Mouse (Mus musculus) 3134 (cell line): ENCODE results near the gene Col8a1.

Experiments used
- DNase-seq: peaks from one replicate; pipeline ENCODE4 v3.0.0-alpha.2; 2011; ENCODE audit warnings: low spot score; ENCODE audit not compliant: insufficient read length; ENCODE audit errors: extremely low read depth

The Col8a1 gene

DNA sequence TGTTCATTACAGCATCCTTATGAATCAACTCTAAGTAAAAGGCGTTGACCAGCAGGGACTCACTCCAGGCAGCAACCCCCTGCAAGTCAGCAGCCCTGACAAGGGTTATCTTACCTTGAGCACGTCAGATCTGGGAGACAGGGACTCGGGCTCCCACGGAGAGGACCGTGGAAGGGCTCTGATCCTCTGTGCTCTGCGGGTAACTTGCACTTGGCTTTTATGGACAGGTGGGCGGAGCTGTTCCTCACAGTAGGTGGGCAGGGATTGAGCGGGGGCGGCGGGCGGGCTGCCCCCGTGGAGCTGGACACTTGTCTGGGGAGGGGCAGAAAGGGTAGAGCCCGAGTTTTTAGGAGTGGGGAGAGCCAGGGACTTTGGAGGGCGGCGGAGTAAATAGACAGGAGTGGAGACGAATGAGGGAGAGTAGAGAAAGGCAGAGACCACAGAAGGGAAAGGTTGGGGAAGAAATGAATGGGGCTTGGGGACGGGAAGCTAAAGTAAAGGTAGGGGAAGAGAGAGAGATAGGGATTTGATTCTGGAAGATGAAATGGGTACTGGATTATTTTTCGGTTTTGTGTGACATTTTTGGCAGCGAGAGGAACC is at the start of gene Col8a1:
TSS of gene Col8a1 (minus strand) at position 212 of the 600 bp plus-strand sequence.
- DNase-seq, result peak; percentile 75

DNA sequence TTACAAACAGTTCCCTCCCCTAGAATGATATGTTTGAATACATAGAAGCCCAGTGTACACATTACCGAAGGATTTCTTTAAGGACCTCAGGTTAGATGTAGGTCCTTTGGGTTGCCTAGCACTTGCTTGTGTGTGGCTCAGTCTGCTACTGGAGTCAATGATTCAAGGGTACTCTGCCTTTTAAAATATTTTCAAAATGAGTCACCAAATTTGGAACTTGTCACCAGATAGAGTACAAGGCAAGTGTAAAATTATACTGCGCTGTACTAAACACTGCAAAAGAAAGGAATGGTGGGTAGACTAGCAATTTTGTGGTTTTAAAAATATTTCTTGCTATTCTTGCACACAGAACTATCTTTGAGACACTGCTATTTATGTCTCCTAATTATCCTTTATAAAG is 47.3 kb upstream of the Col8a1 start:
- DNase-seq, result peak; percentile 51

DNA sequence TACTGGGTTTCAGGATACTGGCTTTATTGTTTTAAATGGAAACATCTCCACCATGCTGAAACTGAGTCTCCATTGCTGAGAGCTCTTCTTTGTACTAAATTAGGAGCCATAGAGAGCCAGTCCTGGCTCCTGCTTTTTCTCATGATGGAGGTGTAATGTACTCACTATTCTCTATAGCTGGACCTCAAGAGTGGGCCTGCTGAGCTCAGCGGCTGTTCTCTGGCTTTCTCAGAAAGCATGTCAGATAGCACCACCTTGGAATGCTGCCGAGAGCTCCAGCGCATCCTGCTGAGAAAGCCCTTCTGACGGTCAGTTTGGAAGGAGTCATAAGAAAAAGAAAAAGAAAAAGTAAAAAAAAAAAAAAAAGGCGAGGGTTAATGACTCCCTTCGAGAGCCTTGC is 41.8 kb upstream of the Col8a1 start:
- no peak for DNase-seq

DNA sequence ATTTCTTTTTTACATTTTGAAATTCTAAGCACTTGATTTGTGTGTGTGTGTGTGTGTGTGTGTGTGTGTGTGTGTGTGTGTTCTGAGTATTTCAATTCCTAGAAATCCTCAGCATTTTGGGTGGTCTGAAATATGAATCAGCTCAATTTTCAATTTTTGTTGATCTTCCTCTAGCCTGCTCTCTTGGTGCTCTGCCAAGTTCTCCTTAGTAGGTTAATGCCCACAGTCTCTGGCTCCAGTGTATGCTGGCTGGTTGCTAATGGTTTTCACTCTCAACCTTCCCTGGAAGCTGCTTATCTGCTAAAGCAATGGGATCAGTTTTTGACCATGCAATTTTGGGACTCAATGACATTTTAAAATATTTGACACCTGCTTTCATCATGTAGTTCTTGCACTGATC is 24.5 kb upstream of the Col8a1 start:
- DNase-seq, result no peak

DNA sequence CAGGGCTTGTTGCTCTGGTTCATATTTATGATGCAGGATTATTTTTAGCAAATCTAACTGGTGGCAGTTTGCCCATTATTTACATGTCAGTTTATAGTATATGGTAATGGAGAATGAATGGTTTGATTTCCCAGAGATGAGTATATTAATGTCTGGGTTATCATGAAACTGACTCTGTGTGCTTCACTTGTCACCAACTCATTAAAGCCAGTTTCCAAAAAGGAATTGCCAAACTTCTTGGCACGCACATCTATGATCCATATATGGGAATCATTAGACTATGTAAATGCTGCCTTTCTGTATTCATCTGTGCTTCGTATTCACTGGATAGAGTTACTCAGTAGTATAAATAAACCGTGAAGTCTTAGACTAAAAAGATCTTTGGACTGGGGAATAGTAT is 11.1 kb upstream of the Col8a1 start:
- DNase-seq, result no peak

DNA sequence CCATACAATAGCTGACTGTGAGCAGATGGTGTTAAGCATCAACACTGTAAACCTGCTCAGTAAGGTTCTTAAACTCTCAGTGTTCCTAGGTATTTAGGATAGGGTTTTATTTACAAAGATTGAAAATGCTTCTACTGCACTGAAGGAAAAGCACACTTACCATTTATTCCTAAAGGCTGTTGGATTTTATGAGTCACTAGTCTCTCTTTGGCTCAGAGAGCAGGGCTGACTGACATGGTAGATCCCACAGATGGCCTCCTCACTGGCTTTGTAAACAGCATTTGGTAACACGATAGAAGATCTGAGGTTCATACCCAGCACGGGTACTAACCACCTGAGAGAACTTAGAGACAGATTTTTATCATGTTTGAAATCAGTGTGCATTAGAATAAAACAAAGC is 5.3 kb upstream of the Col8a1 start:
- DNase-seq, result no peak

DNA sequence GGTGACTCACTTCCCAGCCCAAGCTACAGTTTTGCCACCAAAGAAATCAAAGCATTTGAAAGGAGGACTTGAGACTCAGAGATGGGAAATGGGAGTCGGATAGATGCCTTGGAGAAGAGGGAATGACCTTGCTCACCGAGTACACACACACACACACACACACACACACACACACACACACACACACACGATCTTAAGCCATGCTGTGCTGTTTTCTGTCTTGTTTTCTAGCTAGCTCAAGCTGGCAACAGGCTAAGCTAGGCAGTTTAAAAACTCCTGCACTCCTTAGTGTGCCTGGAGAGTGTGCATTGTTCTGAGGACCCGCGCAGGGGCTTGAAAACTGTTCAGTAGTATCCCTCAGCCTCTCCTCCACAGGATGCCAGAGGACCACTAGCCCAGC is 1.2 kb upstream of the Col8a1 start:
- DNase-seq, result no peak

DNA sequence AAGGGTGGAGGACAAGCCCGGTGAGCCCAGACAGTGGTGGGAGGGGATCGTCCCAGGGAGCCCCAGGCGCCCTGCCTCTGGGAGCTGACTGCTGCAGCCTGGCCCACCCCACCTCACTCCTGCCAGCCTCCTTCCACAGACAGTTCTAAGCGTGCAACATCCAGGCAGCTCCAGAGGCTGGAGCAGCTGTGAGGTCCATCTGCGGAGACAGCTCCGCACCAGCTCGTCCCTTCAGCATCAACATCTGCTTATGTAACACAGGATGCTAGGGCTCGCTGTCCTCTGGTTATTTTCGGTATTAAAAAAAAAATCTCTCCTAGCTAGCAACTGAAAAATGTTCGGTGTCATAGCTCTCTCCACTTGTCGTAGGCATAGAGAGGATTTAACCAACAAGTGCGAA is 704 bp upstream of the Col8a1 start:
- DNase-seq, result peak; percentile 75

DNA sequence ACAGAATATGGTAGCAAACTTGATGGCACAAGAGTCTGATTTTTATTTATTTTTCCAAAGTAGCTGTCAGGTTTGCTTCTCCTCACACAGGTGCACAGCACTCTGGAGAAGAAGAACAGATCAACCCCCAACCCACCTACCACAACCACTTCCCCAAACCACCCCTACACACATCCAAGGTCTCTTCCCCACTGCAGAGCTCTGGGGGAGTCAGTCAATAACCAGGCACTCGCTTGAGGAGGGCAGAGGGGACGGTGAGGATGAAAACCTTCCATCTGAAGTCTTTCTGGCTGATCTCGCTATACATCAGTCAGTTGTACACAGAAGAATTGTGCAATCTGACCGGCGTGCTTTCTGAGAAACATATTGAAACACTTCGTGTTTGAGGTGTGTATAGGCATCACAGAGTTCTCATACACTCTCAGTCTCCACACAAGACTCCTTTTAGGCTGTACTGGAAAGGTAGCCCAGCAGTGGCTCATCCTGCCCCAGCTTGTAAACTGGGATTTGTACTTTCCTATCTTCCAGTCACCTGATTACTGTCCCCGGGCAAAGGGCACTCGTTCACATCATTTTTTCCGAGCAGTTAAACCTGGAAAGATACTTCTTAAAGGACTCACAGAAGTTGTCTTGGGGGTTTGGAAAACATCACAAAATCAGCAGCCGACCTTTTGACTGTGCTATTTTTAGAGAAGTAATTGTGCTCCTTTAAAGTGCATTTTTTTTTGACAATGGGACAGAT is 827 bp downstream of the Col8a1 start:
- DNase-seq, result no peak

DNA sequence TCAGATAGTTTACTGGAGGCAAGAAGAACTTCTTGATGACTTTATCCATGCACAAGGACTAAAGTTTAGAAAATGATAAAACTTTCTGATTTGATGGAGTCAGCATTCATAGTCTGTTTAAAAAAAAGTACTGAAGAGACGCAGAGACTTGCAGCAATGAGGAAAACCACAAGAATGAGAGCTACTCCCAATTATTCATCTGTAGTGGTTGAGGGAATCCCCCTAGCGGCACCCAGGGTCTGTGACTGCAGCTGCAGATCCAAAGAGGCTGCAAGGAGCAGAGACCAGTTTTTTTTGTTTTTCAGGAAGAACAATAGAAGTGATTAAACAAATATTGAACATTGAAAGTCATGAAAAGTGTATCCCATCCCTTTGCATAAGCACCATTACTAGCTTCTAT is 4.0 kb downstream of the Col8a1 start:
- DNase-seq, result peak; percentile 45

DNA sequence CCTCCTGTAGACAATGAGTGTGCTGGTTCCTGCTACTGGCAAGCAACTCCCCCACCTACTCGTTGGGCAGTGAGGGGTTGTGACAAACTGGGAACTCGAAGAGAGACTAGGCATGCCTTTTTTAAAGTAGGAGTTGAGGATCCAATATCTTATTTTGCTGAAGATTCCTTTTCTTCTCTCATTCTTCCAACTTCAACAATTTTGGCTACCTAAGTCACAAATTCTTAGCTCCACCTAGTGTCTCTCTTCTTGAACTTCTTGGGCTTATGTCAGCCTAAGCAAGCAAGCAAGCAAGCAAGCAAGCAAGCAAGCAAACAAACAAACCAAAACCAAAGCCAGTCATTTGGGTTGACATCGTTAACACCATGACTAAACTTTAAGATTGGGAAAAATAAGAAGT is 6.4 kb downstream of the Col8a1 start:
- DNase-seq, result no peak

DNA sequence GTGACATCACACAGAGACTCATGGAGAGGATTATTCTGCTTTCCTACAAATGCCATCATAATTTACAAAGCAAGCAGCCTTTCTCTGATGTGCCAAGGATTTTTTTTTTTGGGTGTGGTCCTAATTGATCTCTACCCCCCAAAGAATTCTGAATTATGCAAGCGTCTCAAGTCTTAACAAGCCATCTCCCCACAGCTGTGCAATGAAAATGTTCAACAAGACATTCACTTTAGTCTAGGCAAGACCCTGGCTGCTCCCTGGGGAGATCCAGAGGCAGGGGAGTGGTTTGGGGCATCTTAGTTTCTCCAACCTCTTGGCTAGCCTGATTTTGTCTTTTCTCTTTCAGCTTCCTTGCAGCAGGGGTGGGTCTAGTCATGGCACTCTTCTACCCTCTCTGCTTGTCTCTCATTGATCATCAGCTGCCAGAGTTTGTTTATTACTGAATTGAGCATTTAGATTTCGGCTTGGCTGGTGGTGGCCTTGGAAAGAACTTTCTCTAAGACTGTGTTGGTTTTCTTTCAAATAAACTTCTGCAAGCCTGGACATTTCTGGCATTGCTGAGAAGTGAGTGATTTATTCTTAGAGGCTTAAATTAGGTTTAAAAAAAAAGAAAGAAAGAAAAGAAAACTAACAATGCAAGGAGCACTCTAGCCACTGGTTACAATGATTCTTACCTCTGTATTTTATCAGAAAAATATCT is 7.0 kb downstream of the Col8a1 start:
- no peak for DNase-seq

DNA sequence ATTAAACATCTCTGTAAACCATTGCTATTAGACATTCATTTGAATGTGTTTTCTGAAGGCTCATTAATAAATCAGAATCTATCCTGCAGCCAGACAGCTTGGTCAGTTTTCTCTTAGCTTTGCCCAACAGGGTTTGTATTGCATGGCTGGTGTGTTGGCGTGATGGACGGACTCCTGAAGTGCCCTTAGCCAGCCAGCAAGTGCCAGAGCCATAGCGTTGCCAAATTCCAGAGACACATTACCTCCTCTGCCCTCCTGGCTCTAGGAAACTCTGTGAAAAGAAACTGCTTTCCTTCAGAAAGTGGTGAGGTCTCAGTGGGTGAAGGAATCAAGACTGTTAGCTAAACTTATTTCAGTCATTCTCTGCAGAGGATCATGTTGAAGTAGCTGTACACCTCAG is 14.4 kb downstream of the Col8a1 start:
- DNase-seq, result no peak

DNA sequence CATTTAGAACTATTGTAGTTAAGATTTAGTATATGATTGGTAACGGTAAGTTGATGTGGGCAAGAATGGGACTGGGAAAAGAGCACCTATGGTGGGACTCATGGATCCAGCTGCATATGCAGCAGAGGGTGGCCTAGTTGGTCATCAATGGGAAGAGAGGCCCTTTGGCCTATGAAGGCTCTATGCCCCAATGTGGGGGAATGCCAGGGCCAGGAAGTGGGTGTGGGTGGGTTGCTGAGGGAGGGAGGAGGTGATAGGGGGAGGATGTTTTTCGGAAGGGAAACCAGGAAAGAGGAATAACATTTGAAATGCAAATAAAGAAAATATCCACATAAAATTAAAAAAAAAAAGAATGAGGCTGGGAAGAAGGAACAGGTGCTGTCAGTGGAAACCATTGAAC is 19.6 kb downstream of the Col8a1 start:
- no peak for DNase-seq

DNA sequence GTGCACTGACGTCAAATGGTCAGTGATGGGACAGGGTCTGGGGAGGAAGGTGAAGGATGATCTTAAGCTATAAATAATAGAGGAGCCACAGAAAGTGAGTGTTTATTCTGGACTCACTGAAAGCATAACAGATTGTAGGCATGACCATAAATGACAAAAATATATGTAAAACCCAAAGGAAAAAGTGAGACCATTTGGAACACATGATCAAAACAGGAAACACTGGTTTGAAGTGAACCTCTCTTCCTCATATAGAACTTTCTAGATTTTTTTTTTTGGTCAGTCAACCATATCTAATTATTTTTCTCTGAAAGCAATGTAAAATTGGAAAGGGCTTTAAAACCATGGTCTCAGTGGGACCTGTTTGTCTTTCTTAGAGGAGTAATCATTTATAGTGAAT is 21.0 kb downstream of the Col8a1 start:
- DNase-seq, result no peak

DNA sequence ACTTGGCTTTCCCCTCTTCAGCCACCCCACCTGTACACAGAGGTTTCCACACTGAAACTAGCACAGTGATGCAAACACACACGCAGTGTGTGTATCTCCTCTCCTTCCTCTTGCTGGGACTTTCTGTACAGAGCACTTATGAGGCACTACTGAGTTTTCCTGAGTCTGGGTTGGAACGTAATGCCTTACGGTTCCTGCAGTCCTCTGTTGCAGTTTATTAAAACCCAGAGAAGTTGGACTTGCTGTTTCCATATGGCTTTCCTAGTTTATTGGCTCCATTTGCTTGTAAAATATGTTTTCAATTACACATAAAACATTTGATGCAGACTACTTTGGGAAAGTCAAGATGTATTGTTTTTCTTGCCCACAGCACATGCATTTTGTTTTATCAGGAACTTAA is 21.4 kb downstream of the Col8a1 start:
- no peak for DNase-seq

DNA sequence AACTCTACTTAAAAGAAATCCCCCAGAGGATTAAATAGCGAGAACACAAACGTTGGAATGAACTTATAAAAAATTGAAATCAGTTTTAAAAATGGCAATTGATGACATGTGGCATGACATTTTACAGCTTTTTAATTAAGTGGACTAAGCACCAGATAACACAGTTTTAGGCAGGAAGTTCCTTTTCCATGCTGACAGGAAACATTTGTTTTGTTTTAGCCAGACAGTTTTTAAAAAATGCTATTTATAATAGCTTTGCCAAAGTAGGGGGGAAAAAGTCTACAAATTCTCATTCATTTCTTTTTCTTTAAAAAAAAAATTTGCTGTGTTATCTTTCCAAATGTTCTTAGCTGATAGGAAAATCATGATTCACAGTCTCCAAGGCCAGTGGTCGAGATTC is 29.6 kb downstream of the Col8a1 start:
- no peak for DNase-seq

DNA sequence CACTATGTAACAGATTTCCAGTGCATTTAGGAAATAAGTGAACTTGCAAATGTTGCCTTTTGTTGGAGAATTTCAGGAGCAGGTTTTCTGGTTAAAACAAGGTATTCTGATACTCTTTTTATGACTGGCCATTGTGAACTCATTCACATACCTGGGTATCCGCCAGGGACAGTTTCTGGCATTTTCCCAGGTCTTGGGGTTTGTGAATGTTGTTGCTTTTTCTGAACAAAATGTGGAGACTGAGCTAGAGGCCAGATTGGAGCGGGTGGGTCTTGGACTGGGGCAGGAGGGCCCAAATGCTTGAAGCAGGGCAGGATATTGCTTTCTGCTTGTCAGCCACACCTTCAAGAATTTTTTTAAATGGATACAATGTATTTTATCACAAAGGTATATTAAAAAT is 35.6 kb downstream of the Col8a1 start:
- no peak for DNase-seq

DNA sequence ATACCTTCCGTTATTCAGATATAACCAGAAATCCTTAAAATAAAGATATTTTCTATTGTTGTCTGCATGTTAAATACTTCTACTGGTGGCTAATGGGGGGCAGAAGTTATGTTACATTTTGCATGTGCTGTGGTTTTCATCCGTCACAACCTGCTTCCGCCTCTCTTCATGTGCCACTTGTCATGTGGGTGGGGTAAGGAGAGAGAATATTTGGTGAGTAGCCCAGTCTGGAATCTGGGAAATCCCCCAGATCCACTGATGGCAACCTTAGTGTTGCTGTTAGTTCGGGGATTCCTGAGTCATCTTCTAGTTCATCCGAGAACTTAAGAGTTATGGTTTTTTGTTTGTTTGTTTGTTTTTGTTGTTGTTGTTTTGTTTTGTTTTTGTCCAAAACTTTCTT is 55.8 kb downstream of the Col8a1 start:
- DNase-seq, result peak; percentile 56

DNA sequence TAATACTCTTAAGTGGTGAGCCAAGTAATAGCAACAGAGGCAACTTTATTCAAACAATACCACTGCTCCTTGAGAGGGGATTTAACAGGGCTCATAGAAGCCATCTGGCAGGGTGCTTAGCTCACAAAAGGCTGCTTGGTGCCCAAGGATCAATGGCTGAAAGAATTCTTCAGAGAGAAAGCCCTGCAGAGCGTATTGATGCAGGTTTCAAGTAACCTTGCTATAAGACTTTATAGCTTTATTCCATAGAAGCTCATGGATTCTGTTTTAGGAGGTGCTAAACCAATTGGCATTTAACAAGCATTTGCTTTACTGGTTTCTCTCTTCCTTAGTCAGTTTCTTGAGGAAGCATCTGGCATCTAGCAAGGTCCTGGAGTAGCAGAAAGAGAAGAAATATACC is 59.8 kb downstream of the Col8a1 start:
- no peak for DNase-seq

DNA sequence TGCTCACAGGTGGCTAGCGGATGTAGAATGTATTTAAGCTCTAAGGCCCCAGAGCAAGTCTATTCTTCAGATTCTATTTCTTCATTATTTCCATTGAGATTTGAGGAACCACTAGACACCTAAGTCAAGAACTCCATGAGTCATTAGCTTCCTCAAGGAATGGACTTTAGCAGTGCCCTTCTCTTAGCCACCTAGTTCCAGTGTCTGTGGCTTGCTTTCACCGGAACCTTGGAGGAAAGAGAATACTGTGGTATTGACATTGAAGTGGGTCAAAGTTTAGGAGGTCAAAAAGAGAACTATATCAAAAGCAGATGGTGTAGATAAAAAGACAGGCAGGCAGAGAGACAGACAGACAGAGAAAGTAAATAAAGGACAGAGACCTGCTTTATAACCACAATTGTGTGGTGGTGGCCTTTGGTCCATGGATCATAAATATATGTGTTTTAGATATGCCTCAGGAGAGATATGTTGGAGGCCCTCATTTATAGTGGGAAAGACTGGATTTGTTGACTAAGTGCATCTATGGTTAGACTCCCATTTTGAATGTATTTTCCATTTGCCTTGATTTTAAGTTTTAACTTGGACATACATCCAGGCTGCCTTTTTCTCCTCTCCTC is 60.5 kb downstream of the Col8a1 start:
- DNase-seq, result no peak
